Mouse (Mus musculus): Measurements from ENCODE around the gene Lta.

GRCm38 (mm10) chr17:35242015-35242941 is 37.1 kb upstream of the Lta start:
- TF ChIP-seq CTCF (IDR thresholded peaks at IDR 0.05 in 2 of 3, conservative IDR thresholded peaks at IDR 0.05 in 1 of 3; ENCODE audit: control insufficient read depth in 1 of 3, insufficient read depth in 1 of 3, low read depth in 2 of 3, low read length in 3 of 3, poor library complexity in 1 of 3, severe bottlenecking in 1 of 3) (peak in 1 of 3 experiments; percentile 13; a peak in 3 of 6 replicates), EP300 (IDR thresholded peaks at IDR 0.05; ENCODE audit: low read depth in 1 of 2, low read length in 2 of 2) (no peak), TBP (IDR thresholded peaks at IDR 0.05; ENCODE audit: low read depth, low read length) (peak; percentile 94), ZC3H11A (IDR thresholded peaks at IDR 0.05; ENCODE audit: low read depth, low read length) (no peak), JUND (IDR thresholded peaks at IDR 0.05; ENCODE audit: low read depth, low read length) (no peak), MAZ (IDR thresholded peaks at IDR 0.05; ENCODE audit: low read depth, low read length) (0 out of 2 replicates have a peak, but pooled peaks have one; percentile 1), POLR2A (IDR thresholded peaks at IDR 0.05; ENCODE audit: control insufficient read depth in 1 of 2, insufficient read depth in 1 of 2, low read depth in 1 of 2, low read length in 2 of 2, poor library complexity in 1 of 2) (peak; percentile 59 to 90), E2F4 (IDR thresholded peaks at IDR 0.05; ENCODE audit: borderline replicate concordance, low read depth, low read length) (no peak), TCF12 (IDR thresholded peaks at IDR 0.05; ENCODE audit: low read depth, low read length) (peak; percentile 60; the same call in 1 of the 2 replicates), MXI1 (IDR thresholded peaks at IDR 0.05; ENCODE audit: low read depth, low read length) (peak; percentile 91), USF1 (IDR thresholded peaks at IDR 0.05; ENCODE audit: low read depth, low read length) (no peak), RCOR1 (IDR thresholded peaks at IDR 0.05; ENCODE audit: low read depth, low read length) (no peak; the same call in 1 of the 2 replicates), ZMIZ1 (IDR thresholded peaks at IDR 0.05; ENCODE audit: low read depth, low read length) (peak; percentile 33; the same call in 1 of the 2 replicates), ELF1 (IDR thresholded peaks at IDR 0.05; ENCODE audit: low read depth, low read length) (no peak; the same call in 1 of the 2 replicates)
